Mouse (Mus musculus) embryonic fibroblast, embryonic 13.5 days (primary cell): Measurements from ENCODE around the gene Pitx3.

Experiments used
- CTCF ChIP-seq: IDR thresholded peaks from 2 replicates; pipeline ENCODE4 v1.5.1; 2011; ENCODE audit warnings: mild to moderate bottlenecking, control low read depth, low read length, moderate library complexity, borderline replicate concordance; ENCODE audit not compliant: insufficient read depth
- POLR2A ChIP-seq: IDR thresholded peaks from 2 replicates; pipeline ENCODE4 v1.6.1; 2011; ENCODE audit warnings: low read depth, mild to moderate bottlenecking, control low read depth, low read length, moderate library complexity

- TF ChIP-seq POLR2A: no peak
- TF ChIP-seq CTCF: no peak
Observed at GRCm38 (mm10) chr19:46175173-46175572, 27.0 kb upstream of the Pitx3 start.
